Mouse (Mus musculus) midbrain, embryonic 11.5 days (tissue): ENCODE data around the gene Creg1. TPM values are rescaled to one million over a fixed set of nuclear protein-coding genes. Genes with fewer than 3 reads are reported as not detected.

Experiments
- ATAC-seq: fragments of 200-750 bp; cut with Nextera tagmentation; 2 replicates; pipeline ENCODE4 v1.8.0; 2017; ENCODE audit warnings: moderate TSS enrichment, moderate library complexity; ENCODE audit not compliant: low FRiP score
- DNase-seq: peaks from one replicate; pipeline ENCODE4 v3.0.0; 2015; ENCODE audit warnings: low spot score; ENCODE audit errors: missing footprints
- H3K27ac ChIP-seq: fragments of 300-500 bp; sonication (generic); 2 replicates; pipeline ENCODE4 v1.5.1; 2014; ENCODE audit warnings: low read depth, low read length
- H3K27me3 ChIP-seq: fragments of 300-500 bp; sonication (generic); 2 replicates; pipeline ENCODE4 v1.6.1; 2014; ENCODE audit warnings: mild to moderate bottlenecking, low read length, moderate library complexity, mixed read lengths; ENCODE audit not compliant: control insufficient read depth, insufficient read depth
- H3K36me3 ChIP-seq: fragments of 300-500 bp; sonication (generic); 2 replicates; pipeline ENCODE4 v1.6.1; 2014; ENCODE audit warnings: mild to moderate bottlenecking, low read length, moderate library complexity, mixed read lengths; ENCODE audit not compliant: control insufficient read depth, insufficient read depth
- H3K4me1 ChIP-seq: fragments of 300-500 bp; sonication (generic); 2 replicates; pipeline ENCODE4 v1.6.1; 2014; ENCODE audit warnings: low read length; ENCODE audit not compliant: control insufficient read depth, insufficient read depth
- H3K4me2 ChIP-seq: fragments of 300-500 bp; sonication (generic); 2 replicates; pipeline ENCODE4 v1.6.1; 2014; ENCODE audit warnings: mild to moderate bottlenecking, moderate library complexity
- H3K4me3 ChIP-seq: fragments of 300-500 bp; sonication (generic); 2 replicates; pipeline ENCODE4 v1.5.1; 2014; ENCODE audit warnings: low read depth, low read length
- H3K9ac ChIP-seq: fragments of 300-500 bp; sonication (generic); 2 replicates; pipeline ENCODE4 v1.6.1; 2014; ENCODE audit warnings: low read length
- H3K9me3 ChIP-seq: fragments of 300-500 bp; sonication (generic); 2 replicates; pipeline ENCODE4 v1.6.1; 2016; ENCODE audit warnings: low read length; ENCODE audit not compliant: control insufficient read depth
- WGBS: fragments of 180-500 bp; shearing (Covaris S2); extraction: QIAGEN DNeasy Blood & Tissue Kit; methylation state at CpG from one replicate; pipeline ENCODE4 v1.1.7; 2014; 5-methylcytosine and 5-hydroxymethylcytosine counted together
- polyA plus RNA-seq: library from polyadenylated mRNA; unstranded; fragments of >200 nt; fragmentation: Nextera tagmentation; extraction: Ambion mirVana; gene quantifications from 2 replicates; pipeline ENCODE4 v1.2.1, GENCODE M21; 2014

Creg1 gene
- polyA plus RNA-seq, 1 experiment from 2014 or later: 37.4 TPM

DNA sequence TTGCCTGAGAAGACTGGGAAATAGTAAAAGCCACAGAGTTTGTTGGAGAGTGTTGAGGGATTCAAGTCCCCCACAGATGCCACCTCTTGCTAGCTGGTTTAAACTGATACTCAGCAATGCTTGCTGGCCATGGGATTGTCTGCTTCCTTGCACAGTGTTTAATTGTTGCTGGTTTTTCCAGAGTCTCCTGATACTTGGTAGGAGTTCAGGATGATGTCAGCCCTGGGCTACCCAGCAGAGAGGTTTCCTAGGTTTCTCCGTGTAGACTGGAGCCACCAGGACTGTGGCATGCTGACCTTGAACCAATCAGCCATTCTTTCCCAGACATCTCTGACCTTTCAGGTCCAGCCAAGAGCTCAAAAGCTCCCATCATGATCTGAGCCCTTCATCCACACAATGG, 36.6 kb upstream of the Creg1 start:
- Histone ChIP-seq H3K9ac (no peak overlapping the region), H3K36me3 (no peaks in the 10 kb centered on the region), H3K4me2 (no peak overlapping the region), H3K4me3 (no peak overlapping the region), H3K9me3 (no peaks in the 10 kb centered on the region), H3K27me3 (no peaks in the 10 kb centered on the region), H3K4me1 (peaks cover 4% of the 10 kb centered on the region; the same call in 1 of the 2 replicates), H3K27ac (no peak overlapping the region)
- ATAC-seq: no peak
- WGBS: 43% methylated on average over 1 of the region's 1 CpGs
- DNase-seq: no peak

DNA sequence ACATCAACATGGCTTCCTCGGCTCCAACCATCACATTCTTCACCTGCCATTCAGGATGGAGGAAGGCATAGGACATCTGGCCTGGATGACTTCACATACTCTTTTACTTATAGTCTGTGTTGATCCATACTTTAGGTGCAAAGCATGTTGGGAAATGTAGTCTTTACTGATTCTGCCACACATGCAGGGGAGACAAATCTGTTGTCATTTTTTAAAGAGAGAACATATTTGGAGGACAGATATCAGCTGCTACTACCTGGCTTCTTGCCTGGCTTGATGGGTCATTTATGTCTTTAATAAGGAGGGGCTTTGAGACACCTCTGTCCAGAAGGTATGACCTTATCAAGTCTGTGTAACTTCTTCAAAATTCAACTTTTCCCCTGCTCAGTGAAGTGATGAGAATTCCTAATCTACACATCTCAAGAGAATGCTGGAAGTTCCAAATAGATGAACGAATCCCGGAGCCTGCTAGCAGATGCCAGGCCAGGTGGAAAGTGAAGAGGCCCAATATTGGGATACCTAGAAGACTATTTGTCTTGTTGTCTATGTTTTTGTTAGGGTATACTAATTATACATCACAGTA, 35.4 kb upstream of the Creg1 start:
- no peak for ATAC-seq
- no peak for DNase-seq
- WGBS: 88% methylated on average over 3 of the region's 3 CpGs
- Histone ChIP-seq H3K9me3 (no peaks in the 10 kb centered on the region), H3K9ac (no peak overlapping the region), H3K27me3 (no peaks in the 10 kb centered on the region), H3K4me2 (no peak overlapping the region), H3K36me3 (no peaks in the 10 kb centered on the region), H3K4me3 (no peak overlapping the region), H3K4me1 (peaks cover 4% of the 10 kb centered on the region; the same call in 1 of the 2 replicates), H3K27ac (no peak overlapping the region)

DNA sequence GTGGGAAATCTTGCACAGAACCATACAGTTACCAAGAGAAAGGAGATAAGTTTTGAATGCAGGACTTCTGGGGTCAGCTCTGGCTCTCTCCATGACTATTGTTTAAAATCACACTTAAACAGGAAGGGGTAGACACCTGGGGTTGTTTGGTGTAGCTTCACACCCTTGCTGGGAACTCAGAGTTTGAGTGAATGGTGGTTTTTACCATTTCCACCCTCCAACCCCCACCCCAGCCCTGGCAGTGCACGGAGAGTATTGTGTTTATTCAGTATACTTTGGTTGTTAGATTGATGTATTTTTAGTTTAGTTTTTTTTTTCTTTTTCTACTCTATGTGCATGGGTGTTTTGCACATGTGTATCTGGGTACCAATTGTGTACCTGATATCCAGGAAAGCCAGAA, 33.4 kb upstream of the Creg1 start:
- ATAC-seq (no peak), DNase-seq (no peak)
- H3K4me3 ChIP-seq: no peak overlapping the region
- H3K4me2 ChIP-seq: no peak overlapping the region
- H3K36me3 ChIP-seq: no peaks in the 10 kb centered on the region
- no peaks in the 10 kb centered on the region for H3K27me3 ChIP-seq
- no peaks in the 10 kb centered on the region for H3K9me3 ChIP-seq
- no peak overlapping the region for H3K27ac ChIP-seq
- 55% methylated on average over 1 of the region's 1 CpGs for whole genome bisulfite sequencing
- peaks cover 4% of the 10 kb centered on the region; the same call in 1 of the 2 replicates for H3K4me1 ChIP-seq
- no peak overlapping the region for H3K9ac ChIP-seq

- H3K4me1 ChIP-seq: peaks cover 4% of the 10 kb centered on the region
- WGBS: 73% methylated on average over 6 of the region's 6 CpGs
- no peaks in the 10 kb centered on the region for H3K27me3 ChIP-seq
- ATAC-seq (no peak), DNase-seq (no peak)
- no peak overlapping the region for H3K27ac ChIP-seq
- H3K4me2 ChIP-seq: no peak overlapping the region
- no peak overlapping the region for H3K4me3 ChIP-seq
- no peak overlapping the region for H3K9ac ChIP-seq
- H3K9me3 ChIP-seq: no peaks in the 10 kb centered on the region
- H3K36me3 ChIP-seq: no peaks in the 10 kb centered on the region
These were observed 32.0 kb upstream of the Creg1 start for GRCm38 (mm10) chr1:165731553-165731952.

GRCm38 (mm10) chr1:165734840-165735239, 28.7 kb upstream of the Creg1 start:
- Histone ChIP-seq H3K9ac (no peak overlapping the region), H3K27me3 (no peaks in the 10 kb centered on the region), H3K4me2 (no peak overlapping the region), H3K36me3 (no peaks in the 10 kb centered on the region), H3K27ac (no peak overlapping the region), H3K4me1 (no peaks in the 10 kb centered on the region; the same call in 1 of the 2 replicates), H3K4me3 (no peak overlapping the region), H3K9me3 (no peaks in the 10 kb centered on the region)
- ATAC-seq (no peak), DNase-seq (no peak)
- WGBS: 91% methylated on average over 2 of the region's 2 CpGs

DNA sequence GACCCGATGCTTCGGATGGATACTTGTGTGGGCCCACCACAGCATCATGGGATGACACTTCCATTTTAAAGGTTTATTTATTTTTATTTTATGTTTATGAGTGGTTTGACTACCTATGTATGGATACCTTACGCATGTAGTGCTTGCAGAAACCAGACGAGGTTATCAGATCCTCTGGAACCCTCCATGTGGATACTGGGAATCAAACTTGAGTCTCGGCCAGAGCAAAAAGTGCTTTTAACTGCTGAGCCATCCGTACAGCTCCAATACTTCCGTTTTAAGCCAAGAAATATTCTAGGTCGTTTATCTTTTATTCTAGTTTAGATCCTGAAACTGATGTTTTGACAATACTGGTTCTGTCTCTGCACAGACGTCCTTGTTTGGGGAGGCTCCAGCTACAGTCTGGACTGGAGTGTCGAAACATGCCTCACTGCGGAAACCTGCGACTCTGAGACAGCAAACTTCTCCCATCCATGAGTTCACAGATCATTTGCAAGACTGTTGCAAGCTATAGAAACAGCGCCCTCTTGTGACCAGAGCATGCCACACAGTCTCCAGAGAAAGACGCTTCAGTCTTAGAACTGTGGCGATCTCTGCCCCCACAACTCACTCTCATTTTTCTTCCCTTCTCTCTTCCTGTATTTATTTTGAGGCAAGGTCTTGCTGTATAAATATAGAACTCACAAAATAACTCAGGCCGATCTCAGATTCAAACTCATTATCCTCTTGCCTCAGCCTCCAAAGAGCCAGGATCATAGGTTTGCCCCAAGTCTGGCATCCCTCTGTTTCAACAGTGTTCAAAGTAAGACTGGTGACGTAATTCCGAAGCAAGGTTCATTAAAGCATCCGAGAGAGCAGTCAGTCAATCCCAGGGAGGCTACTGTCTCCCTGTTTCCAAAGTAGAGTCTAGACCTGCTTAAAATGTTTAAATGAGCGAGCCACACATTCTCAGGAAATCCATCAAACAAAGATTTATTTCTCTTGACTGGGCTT, 27.4 kb upstream of the Creg1 start:
- no peak overlapping the region for H3K4me3 ChIP-seq
- no peak overlapping the region for H3K27ac ChIP-seq
- H3K9me3 ChIP-seq: no peaks in the 10 kb centered on the region
- no peaks in the 10 kb centered on the region for H3K27me3 ChIP-seq
- peak; percentile 75; the same call in 1 of the 2 replicates for ATAC-seq
- H3K4me1 ChIP-seq: no peaks in the 10 kb centered on the region; the same call in 1 of the 2 replicates
- no peak overlapping the region for H3K4me2 ChIP-seq
- WGBS: 38% methylated on average over 20 of the region's 20 CpGs
- 0 out of 2 replicates have a peak overlapping the region, but pooled peaks have one; percentile 18 for H3K9ac ChIP-seq
- H3K36me3 ChIP-seq: no peaks in the 10 kb centered on the region
- peak; percentile 98 for DNase-seq

DNA sequence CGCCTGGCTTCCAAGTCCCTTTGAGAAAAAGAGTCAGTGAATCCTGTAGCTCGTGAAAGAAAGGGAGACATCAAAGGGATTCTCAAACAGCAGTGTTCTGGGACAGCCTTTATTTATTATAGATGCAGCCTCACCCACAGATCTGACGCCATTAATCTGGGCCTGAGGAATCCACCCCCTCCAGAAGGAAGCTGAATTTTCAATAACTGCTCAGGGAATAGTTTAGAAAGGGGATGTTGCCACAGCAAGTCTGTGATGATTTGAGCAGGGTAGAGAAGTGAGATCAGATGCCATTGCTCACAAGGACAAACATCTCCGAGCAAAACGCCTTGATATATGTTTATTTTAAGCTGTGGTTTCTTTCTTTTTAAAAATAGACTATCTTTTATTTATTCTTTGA, 26.1 kb upstream of the Creg1 start:
- WGBS: 39% methylated on average over 5 of the region's 5 CpGs
- ATAC-seq: no peak
- H3K9me3 ChIP-seq: no peaks in the 10 kb centered on the region
- H3K4me2 ChIP-seq: no peak overlapping the region
- H3K27me3 ChIP-seq: no peaks in the 10 kb centered on the region
- H3K27ac ChIP-seq: no peak overlapping the region
- no peak overlapping the region for H3K4me3 ChIP-seq
- no peak overlapping the region for H3K9ac ChIP-seq
- H3K36me3 ChIP-seq: no peaks in the 10 kb centered on the region
- DNase-seq: no peak
- no peaks in the 10 kb centered on the region; the same call in 1 of the 2 replicates for H3K4me1 ChIP-seq

GRCm38 (mm10) chr1:165737867-165738266, 25.7 kb upstream of the Creg1 start:
- Histone ChIP-seq H3K27ac (no peak overlapping the region), H3K27me3 (no peaks in the 10 kb centered on the region), H3K4me1 (no peaks in the 10 kb centered on the region; the same call in 1 of the 2 replicates), H3K36me3 (no peaks in the 10 kb centered on the region), H3K9me3 (no peaks in the 10 kb centered on the region), H3K4me2 (no peak overlapping the region), H3K4me3 (no peak overlapping the region), H3K9ac (no peak overlapping the region)
- no peak for ATAC-seq
- no peak for DNase-seq
- 62% methylated on average over 3 of the region's 3 CpGs for WGBS

- no peaks in the 10 kb centered on the region for H3K36me3 ChIP-seq
- H3K27me3 ChIP-seq: no peaks in the 10 kb centered on the region
- ATAC-seq (no peak), DNase-seq (no peak)
- H3K9me3 ChIP-seq: no peaks in the 10 kb centered on the region
- no peak overlapping the region for H3K27ac ChIP-seq
- no peak overlapping the region for H3K9ac ChIP-seq
- H3K4me2 ChIP-seq: no peak overlapping the region
- H3K4me3 ChIP-seq: no peak overlapping the region
- no peaks in the 10 kb centered on the region; the same call in 1 of the 2 replicates for H3K4me1 ChIP-seq
- WGBS: 85% methylated on average over 1 of the region's 1 CpGs
These were observed 24.6 kb upstream of the Creg1 start for GRCm38 (mm10) chr1:165738985-165739384.
